ENCODE assay signal across 8 mouse cellular contexts in the genomic region with DNA sequence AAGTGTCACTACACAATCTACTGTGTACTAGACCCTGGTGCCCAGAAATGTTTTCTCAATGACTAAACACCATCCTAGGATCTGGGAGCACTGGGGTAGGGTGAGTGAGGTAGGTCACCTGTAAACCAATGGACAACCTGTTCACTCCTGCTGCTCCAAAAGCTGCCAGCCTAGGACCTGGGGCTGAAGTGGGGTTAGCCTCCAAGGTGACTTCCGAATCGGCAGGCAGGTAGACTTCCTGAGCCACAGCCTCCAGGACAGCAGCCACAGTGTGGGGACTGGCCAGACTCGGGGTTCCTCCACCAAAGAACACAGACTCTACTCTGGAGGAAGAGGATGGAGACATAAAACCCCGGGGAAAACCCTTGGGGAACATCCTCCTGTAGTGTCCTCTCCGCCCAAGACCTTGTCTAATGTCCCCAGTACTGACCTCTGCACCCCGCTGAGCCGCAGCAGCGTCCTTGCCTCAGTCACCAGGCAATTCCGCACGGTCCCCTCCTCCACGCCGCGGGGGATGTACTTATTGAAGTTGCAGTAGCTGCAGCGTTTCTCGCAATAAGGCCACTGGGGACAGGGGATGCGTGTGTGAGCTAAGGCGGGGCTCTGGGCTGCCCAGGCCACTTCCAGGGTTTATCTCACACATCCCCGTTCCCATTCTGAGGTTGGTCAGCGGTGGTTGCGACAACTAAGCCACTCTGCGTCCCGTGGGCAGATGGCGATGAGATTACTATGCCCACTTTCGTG. TPM values are rescaled to one million over a fixed set of nuclear protein-coding genes. Genes with fewer than 3 reads are reported as not detected.
DNase-seq lines count a peak whose midpoint lies in the region; ATAC-seq and TF ChIP-seq lines count a peak whose summit lies in the region.
"Had no signal": no experiment of that assay in that cellular context is flagged by ENCODE, and none has a peak within 500 bp of the region (broad histone marks: within the 10 kb centered on the region; RNA-seq: fewer than 3 reads in every experiment).

No protein-coding gene starts in this region.

- no peak for ATAC-seq in G1E (ENCODE audit: extremely low read depth, insufficient number of reproducible peaks, low FRiP score, poor library complexity, severe bottlenecking)
- peak; percentile 18 for ATAC-seq in megakaryocyte progenitor cell, adult 5-6 weeks (replicated peaks; ENCODE audit: poor library complexity)

- no peaks in the 10 kb centered on the region for H3K9me3 ChIP-seq in G1E (replicated peaks)
- H3K9me3 ChIP-seq in forebrain, embryonic 10.5 days = no peaks in the 10 kb centered on the region; the same call in 1 of the 2 replicates
- H3K9me3 ChIP-seq in hindbrain, embryonic 10.5 days = 0 out of 2 replicates have a peak, but pooled peaks cover 4% of the 10 kb centered on the region
- H3K9me3 ChIP-seq in limb, embryonic 10.5 days (replicated peaks) = no peaks in the 10 kb centered on the region

- no peak for TF ChIP-seq CTCF in G1E (IDR thresholded peaks at IDR 0.05; ENCODE audit: low read depth, low read length)
- TF ChIP-seq CTCF in bone marrow, adult 2 months (IDR thresholded peaks at IDR 0.05; ENCODE audit: control insufficient read depth, insufficient read depth, low read length) = no peak
- no peak for TF ChIP-seq CTCF in small intestine, adult 2 months (IDR thresholded peaks at IDR 0.05; ENCODE audit: extremely low read depth, insufficient read length, insufficient replicate concordance, low read depth, low read length)

- WGBS in bone marrow, adult 2 months = 4% methylated on average over 24 of the region's 24 CpGs
- 16% methylated on average over 24 of the region's 24 CpGs for WGBS in forebrain, embryonic 10.5 days
- WGBS in hindbrain, embryonic 10.5 days = 14% methylated on average over 24 of the region's 24 CpGs
- WGBS in limb, embryonic 10.5 days = 17% methylated on average over 24 of the region's 24 CpGs
- 5% methylated on average over 24 of the region's 24 CpGs for WGBS in small intestine, adult 2 months

- H3K4me1 ChIP-seq in G1E (ENCODE audit: insufficient read depth, low read depth, low read length) = peaks cover 23% of the 10 kb centered on the region
- no peaks in the 10 kb centered on the region; the same call in 1 of the 2 replicates for H3K4me1 ChIP-seq in bone marrow, adult 2 months (ENCODE audit: control insufficient read depth, insufficient read depth, low read length)
- H3K4me1 ChIP-seq in forebrain, embryonic 10.5 days = peaks cover 28% of the 10 kb centered on the region
- peaks cover 25% of the 10 kb centered on the region for H3K4me1 ChIP-seq in hindbrain, embryonic 10.5 days (replicated peaks)
- peaks cover 31% of the 10 kb centered on the region for H3K4me1 ChIP-seq in limb, embryonic 10.5 days
- H3K4me1 ChIP-seq in small intestine, adult 2 months (ENCODE audit: control insufficient read depth, insufficient read depth, insufficient read length, low read length) = peaks cover 19% of the 10 kb centered on the region

- TF ChIP-seq POLR2A in bone marrow, adult 2 months (IDR thresholded peaks at IDR 0.05; ENCODE audit: borderline replicate concordance, control insufficient read depth, low read depth, low read length) = no peak
- TF ChIP-seq POLR2A in small intestine, adult 2 months (IDR thresholded peaks at IDR 0.05; ENCODE audit: low read depth, low read length) = no peak; the same call in 1 of the 2 replicates

- H3K4me3 ChIP-seq in G1E (ENCODE audit: low read depth, low read length) = peak overlapping the region; percentile 74
- H3K4me3 ChIP-seq in bone marrow, adult 2 months (replicated peaks; ENCODE audit: control insufficient read depth, low read depth, low read length) = peak overlapping the region; percentile 74
- H3K4me3 ChIP-seq in forebrain, embryonic 10.5 days = peak overlapping the region; percentile 74
- peak overlapping the region; percentile 65 for H3K4me3 ChIP-seq in hindbrain, embryonic 10.5 days
- peak overlapping the region; percentile 61 for H3K4me3 ChIP-seq in limb, embryonic 10.5 days
- H3K4me3 ChIP-seq in small intestine, adult 2 months (ENCODE audit: low read depth, low read length) = peak overlapping the region; percentile 82

- no peak overlapping the region for H3K27ac ChIP-seq in bone marrow, adult 2 months (ENCODE audit: control insufficient read depth, insufficient read depth, low read depth, low read length, poor library complexity)
- H3K27ac ChIP-seq in forebrain, embryonic 10.5 days = peak overlapping the region; percentile 94
- H3K27ac ChIP-seq in hindbrain, embryonic 10.5 days = peak overlapping the region; percentile 93
- peak overlapping the region; percentile 89 for H3K27ac ChIP-seq in limb, embryonic 10.5 days
- H3K27ac ChIP-seq in small intestine, adult 2 months (ENCODE audit: insufficient read depth, low read depth, low read length) = peak overlapping the region; percentile 90

- H3K27me3 ChIP-seq in G1E (ENCODE audit: insufficient read depth, low read length) = peaks cover 8% of the 10 kb centered on the region; the same call in 1 of the 2 replicates
- no peaks in the 10 kb centered on the region; the same call in 1 of the 2 replicates for H3K27me3 ChIP-seq in forebrain, embryonic 10.5 days (ENCODE audit: poor library complexity, severe bottlenecking)
- peaks cover 4% of the 10 kb centered on the region; the same call in 1 of the 2 replicates for H3K27me3 ChIP-seq in hindbrain, embryonic 10.5 days (ENCODE audit: insufficient read depth, poor library complexity, severe bottlenecking)
- no peaks in the 10 kb centered on the region for H3K27me3 ChIP-seq in limb, embryonic 10.5 days (ENCODE audit: low read depth, poor library complexity, severe bottlenecking)
- no peaks in the 10 kb centered on the region for H3K27me3 ChIP-seq in small intestine, adult 2 months (ENCODE audit: control insufficient read depth, insufficient read depth, low read length)

- H3K36me3 ChIP-seq in G1E (replicated peaks) = peaks cover 31% of the 10 kb centered on the region
- peaks cover 5% of the 10 kb centered on the region for H3K36me3 ChIP-seq in forebrain, embryonic 10.5 days (replicated peaks)
- 0 out of 2 replicates have a peak, but pooled peaks cover 4% of the 10 kb centered on the region for H3K36me3 ChIP-seq in hindbrain, embryonic 10.5 days
- peaks cover 8% of the 10 kb centered on the region; the same call in 1 of the 2 replicates for H3K36me3 ChIP-seq in limb, embryonic 10.5 days
- H3K36me3 ChIP-seq in small intestine, adult 2 months (ENCODE audit: control insufficient read depth, insufficient read depth, low read length) = no peaks in the 10 kb centered on the region

- peak; percentile 54 for DNase-seq in G1E (ENCODE audit: low spot score)
- DNase-seq in forebrain, embryonic 10.5 days (ENCODE audit: extremely low spot score, low spot score) = peak; percentile 34
- DNase-seq in hindbrain, embryonic 10.5 days (ENCODE audit: low spot score) = peak; percentile 30
- DNase-seq in limb, embryonic 10.5 days (ENCODE audit: low spot score) = peak; percentile 58

RNA-seq across cellular contexts. Expression of gene Rsad1, which starts 0.8 kb away (rescaled TPM):
- 4.8 and 5.3 TPM in 2 replicates for total RNA-seq in G1E (2014; fragmentation: Nextera tagmentation)
- total RNA-seq in G1E (2017) = 3.9 and 4.2 TPM in 2 replicates
- 4.4 and 5.6 TPM in 2 replicates for polyA plus RNA-seq in G1E (2012)
- 1.4 and 2.3 TPM in 2 replicates for polyA plus RNA-seq in bone marrow, adult 2 months (2011; ENCODE audit: insufficient read depth, insufficient read length, low replicate concordance, missing spikeins)
- polyA plus RNA-seq in forebrain, embryonic 10.5 days (2016; fragmentation: Nextera tagmentation; extraction: Ambion mirVana) = 3.7 and 5.6 TPM in 2 replicates
- polyA plus RNA-seq in hindbrain, embryonic 10.5 days (2016; fragmentation: Nextera tagmentation; extraction: Ambion mirVana) = 3.6 and 4.3 TPM in 2 replicates
- polyA plus RNA-seq in limb, embryonic 10.5 days (2016; fragmentation: Nextera tagmentation; extraction: Ambion mirVana) = 3.0 and 4.5 TPM in 2 replicates
- total RNA-seq in megakaryocyte progenitor cell, adult 5-6 weeks (2015) = 4.4 and 5.0 TPM in 2 replicates
- total RNA-seq in megakaryocyte progenitor cell, adult 5-6 weeks (2017) = 5.0 and 6.2 TPM in 2 replicates
- polyA plus RNA-seq in small intestine, adult 2 months (2012; rRNA removed) = 3.7 and 8.4 TPM in 2 replicates

RNA-seq across cellular contexts. Expression of gene Chad, which starts 16.6 kb away (rescaled TPM):
- not detected in 2 replicates for total RNA-seq in G1E (2014; fragmentation: Nextera tagmentation)
- total RNA-seq in G1E (2017) = 0.06 and 0.11 TPM in 2 replicates
- polyA plus RNA-seq in G1E (2012) = not detected in 2 replicates
- 0.97 TPM in 1 of 2 replicates, not detected in the other for polyA plus RNA-seq in bone marrow, adult 2 months (2011; ENCODE audit: insufficient read depth, insufficient read length, low replicate concordance, missing spikeins)
- polyA plus RNA-seq in forebrain, embryonic 10.5 days (2016; fragmentation: Nextera tagmentation; extraction: Ambion mirVana) = 0.09 and 0.21 TPM in 2 replicates
- polyA plus RNA-seq in hindbrain, embryonic 10.5 days (2016; fragmentation: Nextera tagmentation; extraction: Ambion mirVana) = 0.19 and 0.29 TPM in 2 replicates
- polyA plus RNA-seq in limb, embryonic 10.5 days (2016; fragmentation: Nextera tagmentation; extraction: Ambion mirVana) = 0.11 and 0.30 TPM in 2 replicates
- not detected in 2 replicates for total RNA-seq in megakaryocyte progenitor cell, adult 5-6 weeks (2015)
- not detected in 2 replicates for total RNA-seq in megakaryocyte progenitor cell, adult 5-6 weeks (2017)
- 0.91 and 13.9 TPM in 2 replicates for polyA plus RNA-seq in small intestine, adult 2 months (2012; rRNA removed)

RNA-seq across cellular contexts. Expression of gene Mycbpap, which starts 26.7 kb away (rescaled TPM):
- total RNA-seq in G1E (2014; fragmentation: Nextera tagmentation) = not detected in 2 replicates
- 0.06 TPM in 1 of 2 replicates, not detected in the other for total RNA-seq in G1E (2017)
- polyA plus RNA-seq in G1E (2012) = not detected in 2 replicates
- 3.4 TPM in 1 of 2 replicates, not detected in the other for polyA plus RNA-seq in bone marrow, adult 2 months (2011; ENCODE audit: insufficient read depth, insufficient read length, low replicate concordance, missing spikeins)
- polyA plus RNA-seq in forebrain, embryonic 10.5 days (2016; fragmentation: Nextera tagmentation; extraction: Ambion mirVana) = 3.4 and 4.5 TPM in 2 replicates
- polyA plus RNA-seq in hindbrain, embryonic 10.5 days (2016; fragmentation: Nextera tagmentation; extraction: Ambion mirVana) = 3.9 and 4.6 TPM in 2 replicates
- 2.7 and 5.0 TPM in 2 replicates for polyA plus RNA-seq in limb, embryonic 10.5 days (2016; fragmentation: Nextera tagmentation; extraction: Ambion mirVana)
- total RNA-seq in megakaryocyte progenitor cell, adult 5-6 weeks (2015) = not detected in 2 replicates
- 0.20 and 2.5 TPM in 2 replicates for total RNA-seq in megakaryocyte progenitor cell, adult 5-6 weeks (2017)
- polyA plus RNA-seq in small intestine, adult 2 months (2012; rRNA removed) = 1.1 and 1.4 TPM in 2 replicates
- total RNA-seq: gastrocnemius, adult 8-10 months had no signal

RNA-seq across cellular contexts. Expression of gene Epn3, which starts 48.4 kb away (rescaled TPM):
- total RNA-seq in G1E (2014; fragmentation: Nextera tagmentation) = not detected in 2 replicates
- total RNA-seq in G1E (2017) = not detected in 2 replicates
- polyA plus RNA-seq in G1E (2012) = not detected in 2 replicates
- polyA plus RNA-seq in bone marrow, adult 2 months (2011; ENCODE audit: insufficient read depth, insufficient read length, low replicate concordance, missing spikeins) = not detected in 2 replicates
- 1.6 and 2.0 TPM in 2 replicates for polyA plus RNA-seq in forebrain, embryonic 10.5 days (2016; fragmentation: Nextera tagmentation; extraction: Ambion mirVana)
- 1.7 and 1.9 TPM in 2 replicates for polyA plus RNA-seq in hindbrain, embryonic 10.5 days (2016; fragmentation: Nextera tagmentation; extraction: Ambion mirVana)
- 3.0 and 3.6 TPM in 2 replicates for polyA plus RNA-seq in limb, embryonic 10.5 days (2016; fragmentation: Nextera tagmentation; extraction: Ambion mirVana)
- not detected in 2 replicates for total RNA-seq in megakaryocyte progenitor cell, adult 5-6 weeks (2015)
- total RNA-seq in megakaryocyte progenitor cell, adult 5-6 weeks (2017) = 0.03 TPM in 1 of 2 replicates, not detected in the other
- polyA plus RNA-seq in small intestine, adult 2 months (2012; rRNA removed) = 2.6 and 9.9 TPM in 2 replicates

RNA-seq across cellular contexts. Expression of gene Acsf2, which starts 53.5 kb away (rescaled TPM):
- total RNA-seq in G1E (2014; fragmentation: Nextera tagmentation) (1.4 and 1.6 TPM in 2 replicates), G1E (2017) (0.27 and 0.81 TPM in 2 replicates)
- 1.5 and 1.6 TPM in 2 replicates for polyA plus RNA-seq in G1E (2012)
- polyA plus RNA-seq in bone marrow, adult 2 months (2011; ENCODE audit: insufficient read depth, insufficient read length, low replicate concordance, missing spikeins) = 5.9 and 13.6 TPM in 2 replicates
- polyA plus RNA-seq in forebrain, embryonic 10.5 days (2016; fragmentation: Nextera tagmentation; extraction: Ambion mirVana) = 3.7 TPM in 2 replicates
- polyA plus RNA-seq in hindbrain, embryonic 10.5 days (2016; fragmentation: Nextera tagmentation; extraction: Ambion mirVana) = 3.7 and 4.5 TPM in 2 replicates
- polyA plus RNA-seq in limb, embryonic 10.5 days (2016; fragmentation: Nextera tagmentation; extraction: Ambion mirVana) = 4.1 and 5.6 TPM in 2 replicates
- total RNA-seq in megakaryocyte progenitor cell, adult 5-6 weeks (2015) = 18.1 and 18.6 TPM in 2 replicates
- total RNA-seq in megakaryocyte progenitor cell, adult 5-6 weeks (2017) = 2.5 and 2.7 TPM in 2 replicates
- 21.1 and 50.5 TPM in 2 replicates for polyA plus RNA-seq in small intestine, adult 2 months (2012; rRNA removed)
